Mouse (Mus musculus): ENCODE results near the gene Mlf2. TPM values are rescaled to one million over a fixed set of nuclear protein-coding genes. Genes with fewer than 3 reads are reported as not detected.

The Mlf2 gene
- polyA plus RNA-seq, 1 experiment from 2014 or later, result 346 TPM

GRCm38 (mm10) chr6:124936681-124937080 lies 5.5 kb downstream of the Mlf2 start:
- H3K9me3 ChIP-seq (ENCODE audit: control insufficient read depth, low read length), result no peaks in the 10 kb centered on the region
- no peak overlapping the region for H3K4me3 ChIP-seq (ENCODE audit: low read depth, low read length)
- 92% methylated on average over 1 of the region's 1 CpGs for WGBS
- ATAC-seq (ENCODE audit: low read depth) (no peak), DNase-seq (ENCODE audit: low spot score) (no peak)
- no peak overlapping the region for H3K27ac ChIP-seq (replicated peaks; ENCODE audit: low read depth, low read length)
- H3K4me2 ChIP-seq (ENCODE audit: low read depth, low read length), result no peak overlapping the region
- H3K36me3 ChIP-seq (ENCODE audit: control insufficient read depth, insufficient read depth, low read length), result peaks cover 76% of the 10 kb centered on the region
- H3K9ac ChIP-seq (ENCODE audit: low read depth, low read length), result no peak overlapping the region
- H3K4me1 ChIP-seq (ENCODE audit: control insufficient read depth, insufficient read depth, low read length), result peaks cover 8% of the 10 kb centered on the region
- H3K27me3 ChIP-seq (replicated peaks; ENCODE audit: control insufficient read depth, insufficient read depth, low read length), result no peaks in the 10 kb centered on the region

GRCm38 (mm10) chr6:124937493-124937892 lies 6.3 kb downstream of the Mlf2 start:
- Histone ChIP-seq H3K4me2 (ENCODE audit: low read depth, low read length) (no peak overlapping the region), H3K27me3 (replicated peaks; ENCODE audit: control insufficient read depth, insufficient read depth, low read length) (no peaks in the 10 kb centered on the region), H3K9ac (ENCODE audit: low read depth, low read length) (no peak overlapping the region), H3K9me3 (ENCODE audit: control insufficient read depth, low read length) (no peaks in the 10 kb centered on the region), H3K27ac (replicated peaks; ENCODE audit: low read depth, low read length) (no peak overlapping the region), H3K36me3 (ENCODE audit: control insufficient read depth, insufficient read depth, low read length) (peaks cover 75% of the 10 kb centered on the region), H3K4me3 (ENCODE audit: low read depth, low read length) (no peak overlapping the region), H3K4me1 (ENCODE audit: control insufficient read depth, insufficient read depth, low read length) (peaks cover 3% of the 10 kb centered on the region)
- WGBS, result 63% methylated on average over 2 of the region's 2 CpGs
- DNase-seq (ENCODE audit: low spot score) (no peak), ATAC-seq (ENCODE audit: low read depth) (no peak)

- 92% methylated on average over 7 of the region's 7 CpGs for WGBS
- no peak for DNase-seq (ENCODE audit: low spot score)
- H3K4me3 ChIP-seq (ENCODE audit: low read depth, low read length), result no peak overlapping the region
- H3K9ac ChIP-seq (ENCODE audit: low read depth, low read length), result no peak overlapping the region
- H3K27me3 ChIP-seq (replicated peaks; ENCODE audit: control insufficient read depth, insufficient read depth, low read length), result no peaks in the 10 kb centered on the region
- no peak overlapping the region for H3K4me2 ChIP-seq (ENCODE audit: low read depth, low read length)
- ATAC-seq (ENCODE audit: low read depth), result no peak
- H3K27ac ChIP-seq (replicated peaks; ENCODE audit: low read depth, low read length), result no peak overlapping the region
- H3K36me3 ChIP-seq (ENCODE audit: control insufficient read depth, insufficient read depth, low read length), result peaks cover 65% of the 10 kb centered on the region
- no peaks in the 10 kb centered on the region for H3K9me3 ChIP-seq (ENCODE audit: control insufficient read depth, low read length)
- H3K4me1 ChIP-seq (ENCODE audit: control insufficient read depth, insufficient read depth, low read length), result no peaks in the 10 kb centered on the region
Observed at GRCm38 (mm10) chr6:124938554-124938953, 7.4 kb downstream of the Mlf2 start.

- H3K9ac ChIP-seq (ENCODE audit: low read depth, low read length), result no peak overlapping the region
- no peak overlapping the region for H3K4me3 ChIP-seq (ENCODE audit: low read depth, low read length)
- H3K27ac ChIP-seq (replicated peaks; ENCODE audit: low read depth, low read length), result no peak overlapping the region
- 82% methylated on average over 1 of the region's 1 CpGs for WGBS
- peaks cover 33% of the 10 kb centered on the region for H3K36me3 ChIP-seq (ENCODE audit: control insufficient read depth, insufficient read depth, low read length)
- H3K4me2 ChIP-seq (ENCODE audit: low read depth, low read length), result no peak overlapping the region
- ATAC-seq (ENCODE audit: low read depth) (no peak), DNase-seq (ENCODE audit: low spot score) (no peak)
- H3K9me3 ChIP-seq (ENCODE audit: control insufficient read depth, low read length), result no peaks in the 10 kb centered on the region
- no peaks in the 10 kb centered on the region for H3K27me3 ChIP-seq (replicated peaks; ENCODE audit: control insufficient read depth, insufficient read depth, low read length)
- H3K4me1 ChIP-seq (ENCODE audit: control insufficient read depth, insufficient read depth, low read length), result no peaks in the 10 kb centered on the region
Observed at GRCm38 (mm10) chr6:124941679-124942078, 10.5 kb downstream of the Mlf2 start.

- H3K27me3 ChIP-seq (replicated peaks; ENCODE audit: control insufficient read depth, insufficient read depth, low read length), result no peaks in the 10 kb centered on the region
- DNase-seq (ENCODE audit: low spot score) (no peak), ATAC-seq (ENCODE audit: low read depth) (no peak)
- no peak overlapping the region for H3K4me3 ChIP-seq (ENCODE audit: low read depth, low read length)
- H3K4me2 ChIP-seq (ENCODE audit: low read depth, low read length), result no peak overlapping the region
- H3K9me3 ChIP-seq (ENCODE audit: control insufficient read depth, low read length), result no peaks in the 10 kb centered on the region
- H3K36me3 ChIP-seq (ENCODE audit: control insufficient read depth, insufficient read depth, low read length), result peaks cover 15% of the 10 kb centered on the region
- no peak overlapping the region for H3K9ac ChIP-seq (ENCODE audit: low read depth, low read length)
- H3K4me1 ChIP-seq (ENCODE audit: control insufficient read depth, insufficient read depth, low read length), result no peaks in the 10 kb centered on the region
- H3K27ac ChIP-seq (replicated peaks; ENCODE audit: low read depth, low read length), result no peak overlapping the region
- WGBS, result 92% methylated on average over 3 of the region's 3 CpGs
Observed at GRCm38 (mm10) chr6:124943526-124943925, 12.3 kb downstream of the Mlf2 start.

GRCm38 (mm10) chr6:124953991-124954715 lies 23.0 kb downstream of the Mlf2 start:
- H3K36me3 ChIP-seq (ENCODE audit: control insufficient read depth, insufficient read depth, low read length), result peaks cover 37% of the 10 kb centered on the region
- no peak for DNase-seq (ENCODE audit: low spot score)
- no peaks in the 10 kb centered on the region for H3K4me1 ChIP-seq (ENCODE audit: control insufficient read depth, insufficient read depth, low read length)
- no peaks in the 10 kb centered on the region for H3K27me3 ChIP-seq (replicated peaks; ENCODE audit: control insufficient read depth, insufficient read depth, low read length)
- H3K4me3 ChIP-seq (ENCODE audit: low read depth, low read length), result no peak overlapping the region
- no peak for ATAC-seq (ENCODE audit: low read depth)
- H3K9me3 ChIP-seq (ENCODE audit: control insufficient read depth, low read length), result no peaks in the 10 kb centered on the region
- no peak overlapping the region for H3K27ac ChIP-seq (replicated peaks; ENCODE audit: low read depth, low read length)
- no peak overlapping the region for H3K4me2 ChIP-seq (ENCODE audit: low read depth, low read length)
- no peak overlapping the region for H3K9ac ChIP-seq (ENCODE audit: low read depth, low read length)
- WGBS, result 85% methylated on average over 2 of the region's 2 CpGs

- no peak for ATAC-seq (ENCODE audit: low read depth)
- Histone ChIP-seq H3K27me3 (replicated peaks; ENCODE audit: control insufficient read depth, insufficient read depth, low read length) (no peaks in the 10 kb centered on the region), H3K9me3 (ENCODE audit: control insufficient read depth, low read length) (no peaks in the 10 kb centered on the region), H3K9ac (ENCODE audit: low read depth, low read length) (no peak overlapping the region), H3K27ac (replicated peaks; ENCODE audit: low read depth, low read length) (no peak overlapping the region), H3K4me2 (ENCODE audit: low read depth, low read length) (no peak overlapping the region), H3K36me3 (ENCODE audit: control insufficient read depth, insufficient read depth, low read length) (peaks cover 48% of the 10 kb centered on the region), H3K4me3 (ENCODE audit: low read depth, low read length) (no peak overlapping the region), H3K4me1 (ENCODE audit: control insufficient read depth, insufficient read depth, low read length) (no peaks in the 10 kb centered on the region)
- DNase-seq (ENCODE audit: low spot score), result no peak
- WGBS, result 88% methylated on average over 4 of the region's 4 CpGs
Observed at GRCm38 (mm10) chr6:124955212-124955611, 24.0 kb downstream of the Mlf2 start.

- Histone ChIP-seq H3K4me3 (ENCODE audit: low read depth, low read length) (no peak overlapping the region), H3K27ac (replicated peaks; ENCODE audit: low read depth, low read length) (no peak overlapping the region), H3K9me3 (ENCODE audit: control insufficient read depth, low read length) (no peaks in the 10 kb centered on the region), H3K9ac (ENCODE audit: low read depth, low read length) (no peak overlapping the region), H3K4me1 (ENCODE audit: control insufficient read depth, insufficient read depth, low read length) (no peaks in the 10 kb centered on the region), H3K27me3 (replicated peaks; ENCODE audit: control insufficient read depth, insufficient read depth, low read length) (no peaks in the 10 kb centered on the region), H3K4me2 (ENCODE audit: low read depth, low read length) (no peak overlapping the region), H3K36me3 (ENCODE audit: control insufficient read depth, insufficient read depth, low read length) (peaks cover 71% of the 10 kb centered on the region)
- no peak for DNase-seq (ENCODE audit: low spot score)
- 91% methylated on average over 3 of the region's 3 CpGs for WGBS
- no peak for ATAC-seq (ENCODE audit: low read depth)
Observed at GRCm38 (mm10) chr6:124958127-124958526, 26.9 kb downstream of the Mlf2 start.

GRCm38 (mm10) chr6:124959960-124960359 lies 28.8 kb downstream of the Mlf2 start:
- H3K4me1 ChIP-seq (ENCODE audit: control insufficient read depth, insufficient read depth, low read length), result peaks cover 8% of the 10 kb centered on the region
- 95% methylated on average over 13 of the region's 13 CpGs for WGBS
- no peaks in the 10 kb centered on the region for H3K9me3 ChIP-seq (ENCODE audit: control insufficient read depth, low read length)
- ATAC-seq (ENCODE audit: low read depth) (no peak), DNase-seq (ENCODE audit: low spot score) (no peak)
- H3K9ac ChIP-seq (ENCODE audit: low read depth, low read length), result no peak overlapping the region
- H3K27ac ChIP-seq (replicated peaks; ENCODE audit: low read depth, low read length), result no peak overlapping the region
- no peaks in the 10 kb centered on the region for H3K27me3 ChIP-seq (replicated peaks; ENCODE audit: control insufficient read depth, insufficient read depth, low read length)
- no peak overlapping the region for H3K4me2 ChIP-seq (ENCODE audit: low read depth, low read length)
- peaks cover 68% of the 10 kb centered on the region for H3K36me3 ChIP-seq (ENCODE audit: control insufficient read depth, insufficient read depth, low read length)
- no peak overlapping the region for H3K4me3 ChIP-seq (ENCODE audit: low read depth, low read length)

All from embryonic facial prominence, embryonic 14.5 days (tissue).